Mouse (Mus musculus) CH12.LX (cell line): ENCODE results near the gene Fcrlb.

Experiments used
- BHLHE40 ChIP-seq: IDR thresholded peaks from 2 replicates; pipeline ENCODE4 v1.6.1; 2011; ENCODE audit warnings: mild to moderate bottlenecking, low read depth, low read length, improper control_type of control experiment
- CTCF ChIP-seq, 2 experiments: IDR thresholded peaks in 1 of 2; conservative IDR thresholded peaks in 1 of 2; 2 replicates each; pipeline ENCODE4 v1.5.1; 2011 to 2012; ENCODE audit warnings: low read depth in 2 of 2, low read length in 2 of 2, improper control_type of control experiment in 1 of 2, inconsistent platforms in 1 of 2, mild to moderate bottlenecking in 1 of 2, moderate library complexity in 1 of 2
- EP300 ChIP-seq: IDR thresholded peaks from 2 replicates; pipeline ENCODE4 v1.6.1; 2011; ENCODE audit warnings: low read length, improper control_type of control experiment
- ETS1 ChIP-seq: conservative IDR thresholded peaks from 2 replicates; pipeline ENCODE4 v1.6.1; 2012; ENCODE audit warnings: low read depth, mild to moderate bottlenecking, inconsistent platforms, low read length, improper control_type of control experiment, moderate library complexity
- HCFC1 ChIP-seq: IDR thresholded peaks from 2 replicates; pipeline ENCODE4 v1.6.1; 2012; ENCODE audit warnings: low read depth, mild to moderate bottlenecking, inconsistent platforms, low read length, improper control_type of control experiment
- MXI1 ChIP-seq: IDR thresholded peaks from 2 replicates; pipeline ENCODE4 v1.6.1; 2011; ENCODE audit warnings: mild to moderate bottlenecking, low read depth, low read length, improper control_type of control experiment
- NELFE ChIP-seq: IDR thresholded peaks from 2 replicates; pipeline ENCODE4 v1.6.1; 2011; ENCODE audit warnings: low read depth, low read length, improper control_type of control experiment
- POLR2A ChIP-seq: IDR thresholded peaks from 2 replicates; pipeline ENCODE4 v1.6.1; 2011; ENCODE audit warnings: low read depth, mild to moderate bottlenecking, improper control_type of control experiment, low read length
- UBTF ChIP-seq: IDR thresholded peaks from 2 replicates; pipeline ENCODE4 v1.6.1; 2012; ENCODE audit warnings: low read depth, mild to moderate bottlenecking, inconsistent platforms, low read length, improper control_type of control experiment, moderate library complexity
- USF1 ChIP-seq: IDR thresholded peaks from 2 replicates; pipeline ENCODE4 v1.6.1; 2014; ENCODE audit warnings: low read depth, mild to moderate bottlenecking, inconsistent platforms, low read length, improper control_type of control experiment
- ZC3H11A ChIP-seq: IDR thresholded peaks from 2 replicates; pipeline ENCODE4 v1.6.1; 2012; ENCODE audit warnings: low read depth, mild to moderate bottlenecking, inconsistent platforms, low read length, improper control_type of control experiment
- ZMIZ1 ChIP-seq: IDR thresholded peaks from 2 replicates; pipeline ENCODE4 v1.6.1; 2012; ENCODE audit warnings: low read depth, mild to moderate bottlenecking, inconsistent platforms, low read length, improper control_type of control experiment
- ZNF384 ChIP-seq: IDR thresholded peaks from 2 replicates; pipeline ENCODE4 v1.6.1; 2012; ENCODE audit warnings: low read depth, low read length, improper control_type of control experiment, inconsistent platforms

- TF ChIP-seq POLR2A (peak; percentile 31; the same call in 1 of the 2 replicates), HCFC1 (no peak), ETS1 (peak; percentile 67), NELFE (no peak), CTCF (conservative IDR thresholded peaks at IDR 0.05 in 1 of 2, IDR thresholded peaks at IDR 0.05 in 1 of 2; ENCODE audit: low read depth in 2 of 2, low read length in 2 of 2) (no peak), BHLHE40 (peak; percentile 59), USF1 (no peak), ZNF384 (no peak), EP300 (peak; percentile 93), ZMIZ1 (no peak), ZC3H11A (no peak), UBTF (no peak), MXI1 (peak; percentile 67)
These were observed 48.0 kb downstream of the Fcrlb start for GRCm38 (mm10) chr1:170864754-170865153.
